Mouse (Mus musculus) lung, postnatal 14 days (tissue): ENCODE measurements around the gene Fkbp5.
A peak's percentile ranks its signal among the peaks of the same experiment; 100 is the strongest.
"Not testable (repeated sequence)": the region's sequence is repeated elsewhere in the genome, so short reads cannot be mapped to it uniquely, and the experiment has no call there.

Source experiments
- DNase-seq: peaks from one replicate; pipeline ENCODE4 v3.0.0; 2021

Fkbp5 gene

DNA sequence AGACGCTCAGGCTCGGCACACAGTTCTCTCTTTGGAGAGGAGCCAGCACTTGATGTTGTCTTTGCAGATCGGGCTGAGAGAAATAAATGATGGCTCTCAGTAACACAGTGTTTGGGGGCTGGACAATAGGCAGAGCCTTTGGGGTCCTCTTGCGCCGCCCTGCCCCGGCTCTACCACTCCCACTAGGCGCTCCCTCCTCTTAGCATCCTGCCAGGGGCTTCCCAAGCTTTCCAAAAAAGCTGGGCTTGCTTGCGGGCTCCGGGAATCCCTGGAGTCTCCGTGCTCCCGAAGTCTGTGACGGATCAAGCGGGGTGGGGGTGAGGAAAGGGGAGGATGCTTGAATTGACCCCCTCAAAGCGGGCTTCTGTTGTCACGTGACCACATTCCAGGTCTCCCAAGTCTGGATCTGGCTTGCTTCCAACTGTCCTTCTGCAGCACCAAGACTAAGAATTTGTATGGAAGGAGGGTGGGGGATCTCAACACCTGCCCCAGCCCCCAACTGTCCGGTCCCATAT is at the start of gene Fkbp5:
TSS of gene Fkbp5 (minus strand) at position 87 of the 515 bp plus-strand sequence.
- DNase-seq = peak; percentile 84

DNA sequence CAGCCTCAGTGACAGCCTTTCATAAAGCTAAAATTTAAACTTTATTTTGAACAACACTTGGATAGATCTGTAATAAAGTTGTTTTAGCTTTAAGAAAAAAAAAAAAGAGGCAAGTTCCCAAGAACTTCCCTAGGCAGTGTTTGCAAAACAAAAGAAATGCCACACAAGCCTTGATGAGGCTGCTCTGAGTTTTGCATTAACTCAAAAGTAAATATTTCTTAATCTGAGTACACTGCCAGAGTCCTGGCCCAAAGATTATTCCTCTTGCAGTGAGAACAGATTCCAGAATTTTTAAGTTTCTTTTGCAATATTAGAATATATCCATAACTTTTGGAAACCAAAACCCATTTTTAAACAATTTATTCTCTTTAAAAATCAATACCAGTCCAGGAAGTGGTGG is 47.9 kb upstream of the Fkbp5 start:
- no peak for DNase-seq

DNA sequence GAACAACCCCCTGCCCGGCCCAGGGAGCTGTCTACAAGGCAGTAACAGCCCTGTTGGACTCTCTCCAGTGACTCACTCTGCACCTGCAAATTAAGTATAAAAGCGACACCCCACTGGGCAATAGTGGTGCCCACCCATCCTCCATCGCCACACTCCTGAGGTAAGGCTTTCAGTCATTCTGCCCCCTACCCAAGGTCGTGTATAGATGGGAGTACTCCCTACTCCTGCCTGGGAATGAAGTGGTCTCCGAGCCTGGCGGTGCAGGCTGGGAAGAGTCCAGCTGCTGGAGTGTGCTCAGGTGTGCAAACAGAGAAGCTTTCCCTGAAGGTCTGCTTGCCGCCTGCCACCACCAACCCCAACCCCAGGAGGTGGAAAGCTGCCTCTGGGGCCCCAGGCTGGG is 44.3 kb upstream of the Fkbp5 start:
- DNase-seq = no peak

DNA sequence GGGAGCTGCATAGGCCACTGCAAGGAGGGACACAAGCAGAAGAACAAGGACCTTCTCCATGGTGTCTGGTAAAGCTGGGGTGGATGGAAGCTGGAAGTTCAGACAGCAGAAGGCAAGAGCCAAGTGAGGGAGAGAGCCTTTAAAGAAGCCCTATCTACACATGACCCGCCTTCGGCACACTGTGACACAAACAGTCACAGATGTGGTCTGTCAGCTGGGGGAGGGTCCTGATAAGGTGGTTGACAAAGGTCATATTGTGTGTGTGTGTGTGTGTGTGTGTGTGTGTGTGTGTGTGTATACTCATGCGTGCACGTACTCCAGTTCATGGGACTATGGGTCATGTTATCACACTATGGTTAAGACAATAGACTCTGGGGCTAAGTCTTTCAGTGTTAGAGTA is 43.3 kb upstream of the Fkbp5 start, which contains the start of gene Clps:
TSS of gene Clps (minus strand) at position 169 of the 400 bp plus-strand sequence.
- DNase-seq = no peak

DNA sequence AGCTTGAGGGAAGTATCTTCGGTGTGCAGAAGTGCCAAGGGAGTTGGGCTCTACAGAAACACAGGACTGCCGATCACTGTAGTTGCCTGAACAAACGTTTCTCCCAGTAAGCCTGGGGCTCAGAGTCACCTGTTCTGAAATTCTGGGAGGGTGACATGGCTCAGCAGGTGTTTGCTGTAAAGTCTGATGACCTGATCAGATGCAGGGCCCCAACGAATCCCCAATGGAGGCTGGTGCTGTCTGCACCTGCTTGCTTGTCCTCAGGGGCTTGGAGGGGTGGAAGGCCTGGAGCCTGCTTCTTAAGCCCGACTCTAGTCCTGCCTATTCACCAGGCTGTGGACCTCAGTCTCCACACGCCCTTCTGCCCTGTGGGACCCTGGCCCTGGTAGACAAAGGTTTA is 40.4 kb upstream of the Fkbp5 start:
- DNase-seq = no peak

DNA sequence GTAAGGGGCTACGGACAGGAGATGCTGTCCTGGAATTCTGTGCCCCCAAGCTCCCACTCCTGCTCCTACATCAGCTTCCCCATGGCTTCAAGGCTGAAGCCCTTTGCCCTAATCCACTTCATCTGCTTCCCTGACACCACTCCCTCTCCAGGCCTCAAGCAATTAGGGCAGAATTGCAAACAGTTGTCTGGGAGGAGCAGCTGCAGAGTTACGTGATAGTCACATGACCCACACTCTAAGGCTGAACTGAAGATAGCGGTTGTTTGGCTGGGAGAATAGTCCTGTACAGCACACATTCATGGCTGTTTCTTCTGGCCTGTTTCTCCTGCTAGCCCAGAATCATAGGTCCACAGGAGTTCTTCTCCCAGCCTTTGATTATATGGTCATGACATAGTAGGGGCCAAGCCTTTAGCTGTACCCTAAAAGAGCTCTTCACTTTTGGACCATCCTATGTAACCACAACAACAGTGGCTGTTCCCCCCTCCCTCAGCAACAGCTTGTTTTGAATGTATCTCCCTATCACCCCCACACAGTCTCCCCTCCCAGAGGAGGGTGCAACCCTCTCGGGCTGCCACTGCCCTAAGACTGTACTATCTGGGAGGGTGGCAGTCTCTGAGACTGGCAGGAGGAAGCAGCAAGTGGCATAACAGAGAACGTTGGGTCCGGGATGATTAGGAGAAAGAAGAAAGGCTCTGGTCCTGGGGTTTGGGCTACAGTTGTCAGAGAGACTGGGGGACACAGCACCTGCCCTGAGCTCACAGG is 39.5 kb upstream of the Fkbp5 start:
- no peak for DNase-seq

DNA sequence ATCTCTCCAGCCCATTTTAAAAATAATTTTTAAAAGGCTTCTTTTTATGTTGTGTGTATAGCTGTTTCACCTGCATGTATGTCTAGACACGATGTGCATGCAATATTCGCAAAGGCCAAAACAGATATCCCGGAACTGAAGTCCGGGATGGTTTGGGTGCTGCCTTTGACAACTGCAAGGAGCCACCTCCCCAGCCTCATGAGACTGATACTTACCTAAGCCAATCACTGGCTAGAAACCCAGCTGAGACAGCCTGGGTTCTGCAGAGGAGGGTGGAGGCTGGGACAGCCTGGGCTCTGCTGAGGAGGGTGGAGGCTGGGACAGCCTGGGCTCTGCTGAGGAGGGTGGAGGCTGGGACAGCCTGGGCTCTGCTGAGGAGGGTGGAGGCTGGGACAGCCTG is 36.7 kb upstream of the Fkbp5 start:
- DNase-seq = not testable (repeated sequence)

DNA sequence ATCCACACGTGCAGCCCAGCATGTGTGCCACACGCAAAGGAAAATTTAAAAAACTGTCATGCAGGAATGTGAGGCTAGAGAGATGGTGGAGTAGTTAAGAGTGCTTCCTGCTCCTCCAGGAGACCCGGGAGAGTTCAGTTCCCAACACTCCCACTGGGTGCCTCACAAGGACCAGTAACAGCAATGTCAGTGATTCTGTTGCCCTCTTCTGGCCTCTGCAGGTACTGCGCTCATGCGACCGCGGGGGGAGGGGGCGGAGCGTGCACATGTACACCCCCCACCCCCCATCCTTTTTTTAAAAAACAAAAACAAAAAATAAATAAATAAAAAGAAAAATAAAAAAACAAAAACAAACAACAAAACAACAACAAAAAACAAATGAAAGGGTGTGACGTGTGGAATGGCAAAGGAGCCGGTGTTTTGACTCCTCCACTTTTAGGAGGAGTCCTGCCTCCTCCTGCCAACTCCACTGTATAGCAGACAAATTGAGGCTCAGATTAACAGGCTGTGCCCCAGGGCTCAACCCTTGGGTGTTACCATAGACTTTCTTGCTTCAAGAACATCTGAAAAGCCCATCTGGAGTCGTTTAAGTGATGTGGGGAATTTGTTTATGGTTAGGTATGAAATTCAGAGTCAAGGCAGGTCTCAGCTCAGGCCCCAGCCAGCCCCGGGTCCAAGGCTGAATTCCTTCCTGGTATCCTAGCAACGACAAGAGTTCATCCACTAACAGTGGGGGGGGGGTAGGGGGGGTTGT is 35.9 kb upstream of the Fkbp5 start:
- peak; percentile 79 for DNase-seq

DNA sequence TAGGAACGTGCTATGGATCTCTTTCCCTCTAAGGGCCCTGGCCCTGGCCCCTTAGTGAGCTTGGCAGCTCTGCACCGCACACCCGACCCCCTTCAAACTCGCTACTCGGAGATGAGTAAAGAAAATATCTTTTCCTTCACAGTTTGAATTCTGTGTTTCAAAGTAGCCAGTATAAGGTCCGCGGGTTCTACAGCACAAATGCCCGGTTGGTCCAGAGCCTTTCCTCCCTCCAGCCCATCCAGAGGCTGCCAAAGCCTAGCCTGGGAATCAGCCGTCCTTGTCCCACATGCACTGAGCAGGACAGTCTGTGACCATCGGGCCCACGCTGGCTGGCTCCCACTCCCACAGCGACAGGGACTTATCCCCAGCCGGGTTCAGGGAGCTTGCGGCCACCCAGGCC is 31.8 kb upstream of the Fkbp5 start, which contains the start of gene Clpsl2:
TSS of gene Clpsl2 (plus strand) at position 301 of the 400 bp plus-strand sequence.
- DNase-seq = no peak

DNA sequence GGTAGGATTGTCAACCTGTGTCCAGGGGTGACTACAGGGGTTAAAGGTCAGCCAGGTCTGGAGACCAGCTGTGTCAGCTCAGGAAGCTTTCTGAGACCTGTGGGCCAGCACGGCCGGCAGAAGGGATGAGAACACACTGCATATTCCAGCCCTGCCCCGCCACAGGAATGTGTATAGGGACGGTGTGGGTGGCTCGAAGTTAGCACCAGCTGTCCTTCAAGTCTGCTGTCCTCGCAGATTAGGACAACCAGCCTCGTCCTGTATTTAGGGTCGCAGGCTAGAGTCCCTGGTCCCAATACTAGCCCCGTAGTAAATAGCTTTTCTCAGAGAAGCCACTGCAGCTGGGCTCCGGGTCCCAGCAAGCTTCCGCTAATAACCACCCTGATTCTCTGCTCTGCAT is 31.2 kb upstream of the Fkbp5 start:
- DNase-seq = no peak

DNA sequence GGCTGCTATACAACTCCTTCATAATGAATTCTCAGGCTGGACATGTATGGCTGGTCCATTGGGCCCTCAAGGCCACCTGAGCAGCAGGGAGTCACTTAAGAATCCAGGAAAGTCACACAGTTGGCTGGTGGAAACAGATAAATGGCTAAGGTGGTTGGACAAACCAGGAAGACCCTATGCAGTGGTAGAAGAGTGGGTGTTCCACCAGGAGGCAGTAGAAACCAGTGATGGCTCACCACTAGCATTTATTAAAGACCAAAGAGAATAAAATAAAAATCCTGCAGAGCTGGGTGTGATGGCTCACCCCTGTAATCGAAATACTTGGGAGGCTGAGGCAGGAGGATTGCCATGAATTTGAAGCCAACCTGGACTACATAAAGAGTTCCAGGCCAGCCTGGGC is 29.6 kb upstream of the Fkbp5 start:
- DNase-seq = peak; percentile 37

DNA sequence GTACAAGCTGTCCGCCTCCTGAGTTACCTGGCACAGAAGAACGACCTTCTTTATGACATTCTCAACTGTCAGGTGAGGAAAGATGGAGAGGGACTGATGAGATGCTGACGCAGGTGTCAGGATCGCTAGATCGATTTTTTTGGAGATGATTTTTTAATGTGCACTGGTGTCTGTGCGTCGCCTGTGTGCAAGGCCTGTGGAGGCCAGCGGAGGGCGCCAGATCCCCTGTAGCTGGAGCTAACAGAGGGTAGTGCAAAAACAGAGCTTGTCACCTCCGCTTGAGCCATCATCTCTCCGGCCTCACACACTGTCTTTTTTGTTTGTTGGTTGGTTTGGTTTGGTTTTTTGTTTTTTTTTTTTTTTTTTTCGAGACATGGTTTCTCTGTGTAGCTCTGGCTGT is 20.6 kb upstream of the Fkbp5 start:
- no peak for DNase-seq

DNA sequence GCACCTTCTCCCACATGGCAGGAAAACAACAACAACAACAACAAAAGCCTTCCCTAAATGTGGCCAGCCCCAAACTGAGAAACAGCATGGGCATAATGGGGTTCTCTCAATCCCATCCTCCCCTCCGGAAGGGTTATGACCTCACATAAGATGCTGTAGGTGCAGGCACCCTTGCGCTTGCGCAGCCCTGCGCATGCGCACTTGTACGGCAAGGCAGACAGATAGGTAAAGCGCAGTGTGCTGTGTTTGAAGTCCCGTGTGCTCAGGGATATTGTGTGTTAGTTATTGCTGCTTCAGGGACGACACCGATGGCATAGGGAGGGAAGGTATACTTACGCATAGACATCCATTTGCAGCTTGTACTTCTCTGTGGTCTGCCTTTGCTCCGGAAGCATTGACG is 16.0 kb upstream of the Fkbp5 start:
- no peak for DNase-seq

DNA sequence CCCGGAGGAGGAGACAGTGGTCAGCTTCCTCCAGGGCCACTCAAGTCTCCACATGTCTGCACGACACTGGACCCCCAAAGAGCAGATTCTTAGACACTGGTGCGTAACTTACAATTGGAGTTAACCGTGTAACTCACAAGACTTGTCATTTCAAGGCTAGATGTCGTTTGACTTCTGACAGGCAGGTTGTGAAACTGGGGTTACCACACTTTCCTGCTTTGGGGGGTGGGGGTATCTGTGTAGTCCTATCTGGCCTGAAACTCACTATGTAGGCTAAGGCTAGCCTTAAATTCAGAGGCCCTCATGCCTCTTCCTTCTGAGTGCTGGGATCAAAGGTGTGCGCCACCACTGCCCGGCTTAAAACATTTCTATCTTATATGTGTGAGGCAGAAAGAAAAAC is 15.2 kb upstream of the Fkbp5 start:
- DNase-seq = no peak

DNA sequence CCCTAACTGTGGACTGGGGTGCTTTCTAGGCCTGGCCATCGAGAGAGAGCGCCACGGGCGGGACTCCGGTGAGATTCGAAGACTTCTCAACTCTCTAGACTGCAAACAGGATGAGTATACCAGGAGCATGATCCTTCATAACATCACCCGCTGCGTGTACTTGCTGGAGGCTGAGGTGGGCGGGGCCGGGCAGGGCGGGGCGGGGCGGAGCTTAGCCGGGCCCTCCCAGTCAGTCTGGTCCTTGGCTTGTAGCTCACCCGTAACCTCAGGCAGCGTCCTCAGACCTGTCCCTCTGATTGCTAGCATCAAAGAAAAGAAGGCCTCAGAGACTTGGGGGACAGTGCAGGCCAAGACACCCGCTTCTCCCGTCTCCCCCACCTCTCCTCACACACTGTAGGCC is 14.6 kb upstream of the Fkbp5 start:
- DNase-seq = no peak

DNA sequence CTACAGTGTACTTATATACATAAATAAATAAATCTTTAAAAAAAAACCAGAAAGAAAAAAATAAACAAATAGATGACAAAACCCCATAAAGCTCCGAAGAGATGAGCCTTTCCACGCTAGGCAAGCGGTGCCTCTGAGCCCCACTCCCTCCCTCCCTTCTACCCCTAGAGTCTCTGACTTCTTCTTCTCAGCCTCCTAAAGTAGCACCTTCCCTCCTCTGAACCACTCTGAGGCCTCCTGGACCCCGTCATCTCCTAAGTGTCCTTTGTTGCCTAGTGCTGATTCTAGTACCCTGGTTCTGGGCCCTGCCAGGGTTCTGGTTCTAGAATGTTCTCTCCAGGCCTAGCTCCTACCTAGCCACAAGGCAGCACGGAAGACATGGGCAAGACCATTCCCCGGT is 13.2 kb upstream of the Fkbp5 start, which contains the start of gene Armc12:
TSS of gene Armc12 (plus strand) at position 301 of the 400 bp plus-strand sequence.
- DNase-seq = no peak

DNA sequence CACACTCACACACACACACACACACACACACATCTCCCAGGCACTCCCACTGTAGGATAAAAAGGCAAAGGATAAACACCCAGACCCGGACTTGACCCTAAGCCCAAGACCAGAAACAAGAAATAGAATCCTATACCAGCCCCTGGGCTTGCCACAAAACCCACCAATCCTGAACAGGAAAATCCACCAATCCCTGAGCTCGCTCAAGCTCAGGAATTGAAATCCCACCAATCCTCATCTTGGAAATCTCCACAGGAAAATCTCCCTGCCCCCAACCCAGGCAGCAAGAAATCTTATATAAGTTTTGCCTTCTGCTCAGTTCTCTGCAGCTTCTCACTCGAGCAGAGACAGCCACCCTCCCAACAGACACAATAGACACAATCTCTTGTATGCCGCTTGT is 11.8 kb upstream of the Fkbp5 start:
- no peak for DNase-seq

DNA sequence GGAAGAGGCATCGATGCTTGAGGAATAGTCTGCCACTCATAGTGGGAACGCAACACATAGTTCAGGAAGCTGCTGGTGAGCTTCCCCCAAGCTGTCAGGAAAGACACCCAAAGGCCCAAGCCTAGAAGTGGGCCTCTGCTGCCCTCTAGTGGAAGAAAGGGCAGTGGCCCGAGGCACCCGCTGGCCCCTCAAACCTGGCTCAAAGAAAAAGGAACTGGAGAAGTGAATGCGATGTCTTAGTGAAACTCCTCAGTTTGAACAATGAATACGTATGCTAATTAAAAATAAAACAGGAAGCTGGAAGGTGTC is 10.7 kb upstream of the Fkbp5 start:
- peak; percentile 92 for DNase-seq

DNA sequence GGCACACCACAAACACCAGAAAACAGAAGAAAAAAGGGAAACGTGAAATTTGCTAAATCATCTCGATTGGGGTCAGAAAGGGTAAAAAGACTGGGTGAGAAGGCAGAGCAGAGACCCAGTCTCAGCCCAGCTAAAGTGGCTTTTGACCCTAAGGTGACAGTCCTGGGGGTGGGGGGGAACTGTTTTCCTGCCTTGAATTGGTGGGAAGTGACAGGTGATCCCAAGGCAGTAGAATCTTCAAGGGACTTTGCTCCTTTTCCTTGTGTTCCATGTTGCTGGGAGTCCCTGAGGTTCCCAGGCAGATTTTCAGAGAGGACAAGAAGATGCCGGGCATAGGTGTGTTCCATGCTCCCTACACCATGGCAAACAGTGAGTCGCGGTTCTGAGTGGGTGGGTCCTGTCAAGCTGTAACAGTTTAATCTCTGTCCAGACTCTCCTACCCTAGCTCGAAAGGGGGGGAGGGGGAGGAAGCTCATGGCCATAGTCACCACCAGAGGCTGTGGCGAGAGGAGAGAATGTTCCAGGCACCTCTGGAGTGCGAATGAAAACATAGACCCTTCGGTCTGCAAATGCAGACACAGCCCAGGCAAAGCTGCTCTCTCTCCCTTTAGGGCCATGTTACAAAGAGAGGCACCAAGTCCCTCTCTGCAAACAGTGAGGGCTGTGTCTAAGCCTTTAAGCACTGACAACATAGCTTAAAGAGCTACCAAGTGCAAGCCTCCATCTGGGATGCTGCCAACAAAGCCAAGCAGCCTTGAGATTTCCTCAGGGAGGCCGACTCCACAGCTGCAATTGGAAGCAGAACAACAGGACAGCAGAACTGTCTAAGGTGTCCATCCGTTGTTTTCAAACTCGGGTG is 10.1 kb upstream of the Fkbp5 start:
- no peak for DNase-seq

DNA sequence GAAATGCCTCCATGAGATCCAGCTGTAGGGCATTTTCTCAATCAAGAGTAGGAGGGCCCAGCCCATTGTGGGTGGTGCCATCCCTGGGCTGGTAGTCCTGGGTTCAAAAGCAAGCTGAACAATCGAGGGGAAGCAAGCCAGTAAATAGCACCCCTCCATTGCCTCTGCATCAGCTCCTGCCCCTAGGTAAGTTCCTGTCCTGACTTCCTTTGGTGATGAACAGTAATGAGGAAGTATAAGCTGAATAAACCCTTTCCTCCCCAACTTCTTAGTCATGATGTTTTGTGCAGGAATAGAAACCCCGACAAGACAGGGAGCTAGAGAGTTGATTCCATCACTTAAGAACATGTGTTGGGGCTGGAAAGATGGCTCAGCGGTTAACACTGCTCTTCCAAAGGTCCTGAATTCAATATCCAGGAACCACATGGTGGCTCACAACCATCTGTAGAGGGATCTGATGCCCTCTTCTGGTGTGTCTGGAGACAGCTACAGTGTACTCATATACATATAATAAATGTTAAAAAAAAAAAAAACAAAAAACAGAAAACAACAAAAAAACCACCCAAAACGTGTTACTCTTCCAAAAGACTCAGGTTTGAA is 7.6 kb upstream of the Fkbp5 start:
- DNase-seq = no peak

DNA sequence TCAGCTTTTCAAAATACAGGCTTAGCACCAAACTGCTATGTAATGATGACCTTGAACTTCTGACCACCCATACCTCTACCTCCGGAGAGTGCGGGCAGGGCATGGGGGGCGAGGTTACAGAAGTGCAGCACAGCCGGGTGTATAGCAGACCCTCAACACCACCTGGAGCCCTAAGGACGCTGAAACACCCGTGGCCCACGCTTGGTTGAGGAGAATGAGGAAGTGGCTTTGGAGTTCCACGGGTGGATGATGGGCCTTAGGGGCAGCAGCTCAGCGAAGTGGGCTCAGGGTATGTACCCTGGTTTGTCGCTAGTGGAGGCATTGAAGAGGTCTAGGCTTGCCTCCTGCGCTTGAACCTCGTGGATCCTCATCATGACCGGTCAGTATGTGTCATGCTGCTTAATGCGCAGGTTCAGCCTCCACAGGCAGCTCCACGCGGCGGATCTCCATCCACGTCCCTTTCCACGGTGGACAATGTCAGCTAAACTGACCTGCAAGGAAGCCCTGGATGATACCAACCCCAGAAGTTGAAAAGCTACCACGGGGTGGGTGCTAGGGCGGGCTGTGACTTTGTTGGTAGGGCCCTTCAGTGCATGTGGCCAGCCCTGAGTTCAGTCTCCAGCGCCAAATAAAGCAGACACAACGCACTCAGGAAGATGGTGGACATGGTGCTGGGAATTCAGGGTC is 6.8 kb upstream of the Fkbp5 start:
- DNase-seq = peak; percentile 22

DNA sequence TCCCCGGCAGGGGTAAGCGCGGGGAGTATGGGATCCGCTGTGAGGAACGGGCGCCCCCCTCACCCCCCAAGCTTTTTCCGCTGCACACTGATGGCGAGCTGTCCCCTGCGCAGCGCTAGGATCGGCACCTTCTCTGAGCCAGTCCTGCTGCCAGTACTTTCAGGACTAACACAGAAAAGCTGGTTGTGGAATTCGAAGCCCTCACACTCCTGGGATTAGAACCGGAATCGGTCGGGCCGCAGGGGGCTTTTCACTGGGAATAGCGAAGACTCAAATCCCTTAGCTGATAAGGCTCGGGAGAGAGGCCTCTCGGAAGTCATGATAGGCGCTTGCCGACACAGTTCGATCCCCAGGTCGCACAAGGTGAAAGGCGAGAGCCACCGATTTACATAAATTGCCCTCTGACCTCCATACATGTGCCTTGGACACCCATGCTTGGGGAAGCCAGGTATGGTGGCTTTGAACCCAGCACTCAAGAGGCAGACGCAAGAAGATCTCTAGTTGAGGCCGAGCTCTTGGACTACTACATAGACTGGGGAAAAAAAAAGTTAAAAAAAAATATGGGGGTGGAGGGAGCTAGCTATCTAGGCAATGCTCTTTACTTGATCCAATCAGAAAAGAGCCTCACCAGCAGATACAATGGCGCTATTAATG is 6.2 kb upstream of the Fkbp5 start:
- no peak for DNase-seq
